Mouse (Mus musculus) limb, embryonic 14.5 days (tissue): ENCODE measurements around the gene Dars2. TPM values are rescaled to one million over a fixed set of nuclear protein-coding genes. Genes with fewer than 3 reads are reported as not detected.
"Not testable (repeated sequence)": the region's sequence is repeated elsewhere in the genome, so short reads cannot be mapped to it uniquely, and the experiment has no call there.

ENCODE experiments used
- ATAC-seq: fragments of 200-750 bp; cut with Nextera tagmentation; 2 replicates; pipeline ENCODE4 v1.8.0; 2017; ENCODE audit warnings: low read depth, moderate number of reproducible peaks, moderate TSS enrichment; ENCODE audit not compliant: low FRiP score
- DNase-seq: peaks from one replicate; pipeline ENCODE4 v3.0.0-alpha.2; 2015; ENCODE audit warnings: low spot score
- H3K27ac ChIP-seq: fragments of 300-500 bp; sonication (generic); replicated peaks from 2 replicates; pipeline ENCODE4 v1.5.1; 2014; ENCODE audit warnings: low read depth, mild to moderate bottlenecking, low read length, moderate library complexity, mixed read lengths
- H3K27me3 ChIP-seq: fragments of 300-500 bp; sonication (generic); 2 replicates; pipeline ENCODE4 v1.6.1; 2014; ENCODE audit warnings: low read length, mixed read lengths; ENCODE audit not compliant: control insufficient read depth, insufficient read depth
- H3K36me3 ChIP-seq: fragments of 300-500 bp; sonication (generic); 2 replicates; pipeline ENCODE4 v1.6.1; 2014; ENCODE audit warnings: mild to moderate bottlenecking, low read length, moderate library complexity, mixed read lengths; ENCODE audit not compliant: control insufficient read depth, insufficient read depth
- H3K4me1 ChIP-seq: fragments of 300-500 bp; sonication (generic); 2 replicates; pipeline ENCODE4 v1.6.1; 2014; ENCODE audit warnings: antibody characterized with exemption, low read length, mixed read lengths; ENCODE audit not compliant: control insufficient read depth, insufficient read depth
- H3K4me2 ChIP-seq: fragments of 300-500 bp; sonication (generic); replicated peaks from 2 replicates; pipeline ENCODE4 v1.6.1; 2014; ENCODE audit warnings: low read depth, mild to moderate bottlenecking, low read length, moderate library complexity; ENCODE audit not compliant: severe bottlenecking
- H3K4me3 ChIP-seq: fragments of 300-500 bp; sonication (generic); replicated peaks from 2 replicates; pipeline ENCODE4 v1.5.1; 2014; ENCODE audit warnings: low read length
- H3K9ac ChIP-seq: fragments of 300-500 bp; sonication (generic); 2 replicates; pipeline ENCODE4 v1.6.1; 2014; ENCODE audit warnings: mild to moderate bottlenecking, low read depth, low read length, moderate library complexity; ENCODE audit not compliant: severe bottlenecking
- H3K9me3 ChIP-seq: fragments of 300-500 bp; sonication (generic); 2 replicates; pipeline ENCODE4 v1.6.1; 2016; ENCODE audit warnings: low read length; ENCODE audit not compliant: control insufficient read depth
- POLR2A ChIP-seq: fragments of 200-500 bp; IDR thresholded peaks from 2 replicates; pipeline ENCODE4 v1.8.0; 2012; ENCODE audit warnings: inconsistent platforms, mild to moderate bottlenecking, moderate library complexity, borderline replicate concordance; ENCODE audit not compliant: insufficient read depth, insufficient read length; ENCODE audit errors: extremely low read depth
- WGBS: fragments of 180-500 bp; shearing (Covaris S2); extraction: QIAGEN DNeasy Blood & Tissue Kit; methylation state at CpG from one replicate; pipeline ENCODE4 v1.1.7; 2014; 5-methylcytosine and 5-hydroxymethylcytosine counted together
- polyA plus RNA-seq, 2 experiments: library from polyadenylated mRNA; depleted of rRNA in 1 of 2; stranded (reverse) in 1 of 2; unstranded in 1 of 2; fragments of >200 nt; fragmentation: Nextera tagmentation in 1 of 2; extraction: Ambion mirVana in 1 of 2; gene quantifications; 2 replicates each; pipeline versions ENCODE4 v1.2.1 to v1.2.3; 2012 to 2014

Gene Dars2
- polyA plus RNA-seq, 2 experiments = 19.7 to 23.8 TPM

DNA sequence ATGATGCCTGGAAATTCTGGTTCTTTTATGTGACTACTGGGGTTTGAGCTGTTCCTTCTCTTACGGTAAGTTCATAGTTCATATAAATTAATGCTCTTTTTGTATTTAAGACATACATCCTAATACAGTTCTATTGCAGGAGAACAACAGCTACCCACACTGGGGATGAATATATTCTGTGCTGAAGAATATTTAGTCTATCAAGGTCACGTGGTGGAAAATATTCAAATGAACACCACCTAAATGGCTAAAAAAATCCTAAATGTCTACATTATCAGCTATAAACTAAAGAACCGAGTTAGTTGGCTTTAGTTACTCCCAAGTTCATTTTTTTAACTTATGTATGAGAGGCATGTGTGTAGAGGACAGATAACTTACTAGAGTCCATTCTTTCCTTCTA is 40.4 kb downstream of the Dars2 start:
- no peak overlapping the region for H3K4me2 ChIP-seq
- 82% methylated on average over 3 of the region's 3 CpGs for WGBS
- peaks cover 11% of the 10 kb centered on the region for H3K4me1 ChIP-seq
- TF ChIP-seq POLR2A = no peak
- no peak overlapping the region for H3K9ac ChIP-seq
- ATAC-seq (no peak), DNase-seq (no peak)
- no peak overlapping the region for H3K27ac ChIP-seq
- peaks cover 38% of the 10 kb centered on the region for H3K36me3 ChIP-seq
- no peaks in the 10 kb centered on the region for H3K9me3 ChIP-seq
- no peaks in the 10 kb centered on the region for H3K27me3 ChIP-seq
- H3K4me3 ChIP-seq = no peak overlapping the region

DNA sequence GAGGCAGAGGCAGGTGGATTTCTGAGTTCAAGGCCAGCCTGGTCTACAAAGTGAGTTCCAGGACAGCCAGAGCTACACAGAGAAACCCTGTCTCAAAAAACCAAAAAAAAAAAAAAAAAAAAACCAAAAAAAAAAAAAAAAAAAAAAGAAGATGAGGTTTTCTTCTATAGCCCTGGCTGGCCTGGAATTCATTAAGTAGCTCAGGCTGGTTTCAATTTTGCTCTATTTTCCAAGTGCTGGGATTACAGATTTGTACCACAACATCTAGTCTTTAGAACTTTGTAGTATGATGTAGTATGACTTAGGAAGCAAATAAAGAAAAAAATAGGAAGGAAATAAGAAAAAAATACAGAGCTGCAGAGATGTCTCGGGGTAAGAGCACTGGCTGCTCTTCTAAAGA is 42.0 kb downstream of the Dars2 start:
- H3K27me3 ChIP-seq, H3K4me1 ChIP-seq, H3K4me2 ChIP-seq, H3K27ac ChIP-seq, H3K4me3 ChIP-seq, H3K9ac ChIP-seq, ATAC-seq, H3K9me3 ChIP-seq: not testable (repeated sequence)
- peak; percentile 39 for DNase-seq
- peaks cover 38% of the 10 kb centered on the region for H3K36me3 ChIP-seq
- 69% methylated on average over 1 of the region's 1 CpGs for WGBS

DNA sequence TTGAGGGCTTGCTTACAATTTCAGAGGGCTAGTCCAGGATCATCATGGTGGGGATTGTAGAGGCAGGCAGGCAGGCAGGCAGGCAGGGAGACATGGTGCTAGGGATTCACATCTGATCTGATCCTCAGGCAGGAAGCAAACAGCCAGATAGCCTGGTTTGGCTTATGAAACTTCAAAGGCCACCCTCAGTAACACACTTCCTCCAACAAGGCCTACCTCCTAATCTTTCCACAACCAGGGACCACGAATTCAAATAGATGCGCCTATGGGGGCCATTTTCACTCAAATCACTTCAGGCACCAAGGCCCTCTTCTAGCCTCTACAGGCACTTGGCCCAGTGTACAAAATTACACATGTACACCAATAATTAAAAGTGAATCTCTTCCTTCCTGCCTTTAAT is 43.3 kb downstream of the Dars2 start:
- TF ChIP-seq POLR2A = no peak
- H3K4me3 ChIP-seq = no peak overlapping the region
- H3K36me3 ChIP-seq = peaks cover 33% of the 10 kb centered on the region
- H3K9me3 ChIP-seq = no peaks in the 10 kb centered on the region
- DNase-seq = no peak
- no peak overlapping the region for H3K4me2 ChIP-seq
- ATAC-seq = no peak
- no peaks in the 10 kb centered on the region for H3K27me3 ChIP-seq
- H3K4me1 ChIP-seq = 0 out of 2 replicates have a peak, but pooled peaks cover 3% of the 10 kb centered on the region
- no peak overlapping the region for H3K27ac ChIP-seq
- 67% methylated on average over 2 of the region's 2 CpGs for WGBS
- no peak overlapping the region for H3K9ac ChIP-seq

DNA sequence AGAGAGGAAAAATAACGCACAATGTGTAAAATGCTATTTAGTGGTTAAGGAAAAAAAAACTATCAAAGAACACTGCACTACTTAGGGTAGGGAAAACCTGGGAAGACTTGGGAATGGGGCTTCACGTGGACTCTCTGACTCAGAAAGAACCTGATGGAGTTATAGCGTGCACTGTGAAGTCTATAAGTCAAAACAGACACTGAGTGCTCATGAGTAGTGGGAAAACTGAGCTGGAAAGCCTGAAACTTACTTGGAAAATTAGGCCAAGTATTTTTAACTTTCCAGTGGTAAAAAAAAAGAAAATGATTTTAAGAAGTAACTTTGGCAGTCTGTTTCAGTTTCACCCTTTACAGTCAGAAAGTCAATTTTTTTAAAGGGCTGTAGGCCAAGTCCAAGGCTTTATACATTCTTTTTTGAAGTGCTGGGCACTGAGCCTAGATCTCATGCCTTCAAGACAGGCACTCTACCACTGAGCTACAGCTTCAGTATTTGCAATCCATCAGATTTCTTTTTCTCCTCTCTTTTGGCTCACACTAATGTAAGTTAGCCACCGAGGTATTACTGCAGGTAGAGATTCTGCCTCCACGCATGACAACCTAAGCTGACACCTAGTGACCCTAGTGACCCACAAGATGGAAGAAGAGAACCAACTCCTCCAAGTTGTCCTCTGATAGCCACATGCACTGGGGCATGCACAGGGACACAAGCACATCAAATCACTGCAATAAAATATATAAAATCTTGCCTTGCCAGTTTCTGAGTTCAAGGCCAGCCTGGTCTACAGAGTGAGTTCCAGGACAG is 44.8 kb downstream of the Dars2 start:
- Histone ChIP-seq H3K27me3 (no peaks in the 10 kb centered on the region), H3K9me3 (no peaks in the 10 kb centered on the region), H3K4me3 (no peak overlapping the region), H3K27ac (peak overlapping the region; percentile 21), H3K9ac (no peak overlapping the region), H3K4me2 (no peak overlapping the region), H3K4me1 (0 out of 2 replicates have a peak, but pooled peaks cover 3% of the 10 kb centered on the region), H3K36me3 (peaks cover 20% of the 10 kb centered on the region)
- WGBS = 63% methylated on average over 5 of the region's 5 CpGs
- ATAC-seq (peak; percentile 67), DNase-seq (peak; percentile 83)
- TF ChIP-seq POLR2A = no peak

DNA sequence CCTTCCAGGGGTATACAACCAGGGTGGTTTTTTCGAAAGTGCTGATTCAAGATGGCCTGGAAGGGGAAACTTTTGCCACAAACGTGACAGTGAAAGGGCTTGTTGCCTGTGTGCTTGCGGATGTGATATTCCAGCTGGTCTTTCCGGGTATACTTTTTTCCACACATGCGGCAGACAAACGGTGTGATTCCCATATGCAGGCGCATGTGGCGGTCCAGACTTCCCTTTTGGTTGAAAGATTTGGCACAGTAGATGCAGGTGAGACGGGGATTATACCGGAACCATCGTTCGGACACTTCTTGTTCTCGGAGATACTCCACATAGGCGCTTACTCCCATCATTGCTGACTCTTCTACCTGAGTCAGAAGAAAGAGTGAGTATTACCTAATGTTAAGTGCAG is 50.4 kb downstream of the Dars2 start:
- H3K4me2 ChIP-seq = no peak overlapping the region
- no peaks in the 10 kb centered on the region for H3K27me3 ChIP-seq
- no peak for TF ChIP-seq POLR2A
- H3K27ac ChIP-seq = no peak overlapping the region
- H3K4me3 ChIP-seq = no peak overlapping the region
- no peaks in the 10 kb centered on the region for H3K4me1 ChIP-seq
- no peaks in the 10 kb centered on the region for H3K9me3 ChIP-seq
- ATAC-seq (no peak), DNase-seq (no peak)
- peaks cover 37% of the 10 kb centered on the region for H3K36me3 ChIP-seq
- H3K9ac ChIP-seq = no peak overlapping the region
- 95% methylated on average over 14 of the region's 14 CpGs for WGBS

DNA sequence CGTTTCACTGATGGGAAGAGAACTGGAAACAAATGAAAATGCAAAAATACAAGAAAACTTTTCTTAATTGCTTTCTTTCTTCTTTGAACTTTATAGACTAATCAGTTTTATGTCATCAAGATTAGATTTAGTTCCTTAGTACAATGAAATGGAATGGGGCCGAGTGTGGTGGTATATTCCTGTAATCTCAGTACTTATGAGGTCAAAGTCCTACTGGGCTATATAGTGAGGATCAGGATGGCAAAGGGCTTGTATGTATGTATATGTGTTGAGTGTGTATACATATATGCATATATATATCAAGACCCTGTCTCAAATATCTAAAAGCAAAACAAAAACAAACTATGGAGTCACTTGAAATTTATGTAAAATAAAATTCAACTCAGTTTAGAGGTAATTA is 54.1 kb downstream of the Dars2 start:
- Histone ChIP-seq H3K36me3 (peaks cover 51% of the 10 kb centered on the region), H3K9me3 (no peaks in the 10 kb centered on the region), H3K4me1 (0 out of 2 replicates have a peak, but pooled peaks cover 1% of the 10 kb centered on the region), H3K9ac (no peak overlapping the region), H3K4me3 (no peak overlapping the region), H3K27ac (no peak overlapping the region), H3K4me2 (no peak overlapping the region), H3K27me3 (no peaks in the 10 kb centered on the region)
- DNase-seq = no peak
- WGBS = 75% methylated on average over 2 of the region's 2 CpGs
- ATAC-seq = no peak
- no peak for TF ChIP-seq POLR2A
